Mouse (Mus musculus): ENCODE measurements around the gene Gdpd5.

Gene Gdpd5

GRCm38 (mm10) chr7:99469680-99470405 is 88.6 kb downstream of the Gdpd5 start:
- in situ Hi-C loops (cut with MboI, MseI), result loop anchor here (5.0 kb wide), 1 partner anchor 288 kb away; the partner anchor contains the start of gene Dgat2

GRCm38 (mm10) chr7:99471578-99471977 is 90.4 kb downstream of the Gdpd5 start:
- in situ Hi-C loops (cut with MboI, MseI), result no loop called here

GRCm38 (mm10) chr7:99473638-99474407 is 92.6 kb downstream of the Gdpd5 start:
- in situ Hi-C loops (cut with MboI, MseI), result no loop called here

GRCm38 (mm10) chr7:99474836-99475561 is 93.8 kb downstream of the Gdpd5 start:
- in situ Hi-C loops (cut with MboI, MseI), result no loop called here

GRCm38 (mm10) chr7:99475562-99475911 is 94.3 kb downstream of the Gdpd5 start:
- in situ Hi-C loops (cut with MboI, MseI), result no loop called here

- in situ Hi-C loops (cut with MboI, MseI), result no loop called here
Measured at GRCm38 (mm10) chr7:99476558-99477114, 95.4 kb downstream of the Gdpd5 start.

GRCm38 (mm10) chr7:99477235-99477634 is 96.0 kb downstream of the Gdpd5 start:
- in situ Hi-C loops (cut with MboI, MseI), result no loop called here

GRCm38 (mm10) chr7:99482637-99483036 is 101.4 kb downstream of the Gdpd5 start:
- in situ Hi-C loops (cut with MboI, MseI), result no loop called here

GRCm38 (mm10) chr7:99483271-99483923 is 102.2 kb downstream of the Gdpd5 start, which contains the start of gene Rps3:
Gene Rps3, minus strand, starts transcription at chr7:99483738.
- in situ Hi-C loops (cut with MboI, MseI), result no loop called here

- in situ Hi-C loops (cut with MboI, MseI), result no loop called here
Measured at GRCm38 (mm10) chr7:99483924-99484319, 102.7 kb downstream of the Gdpd5 start.

- in situ Hi-C loops (cut with MboI, MseI), result loop anchor here (5.0 kb wide), 1 partner anchor 58 kb away; no protein-coding TSS in a partner anchor
Measured at GRCm38 (mm10) chr7:99484679-99485078, 103.5 kb downstream of the Gdpd5 start.

- in situ Hi-C loops (cut with MboI, MseI), result loop anchor here (5.0 kb wide), 1 partner anchor 53 kb away; no protein-coding TSS in a partner anchor
Measured at GRCm38 (mm10) chr7:99489708-99490107, 108.5 kb downstream of the Gdpd5 start.

GRCm38 (mm10) chr7:99499128-99499527 is 117.9 kb downstream of the Gdpd5 start:
- in situ Hi-C loops (cut with MboI, MseI), result no loop called here

GRCm38 (mm10) chr7:99500201-99500600 is 119.0 kb downstream of the Gdpd5 start:
- in situ Hi-C loops (cut with MboI, MseI), result loop anchor here (5.0 to 10.0 kb wide), 2 partner anchors 87 to 295 kb away; no protein-coding TSS in a partner anchor

- in situ Hi-C loops (cut with MboI, MseI), result loop anchor here (5.0 to 10.0 kb wide), 2 partner anchors 87 to 294 kb away; no protein-coding TSS in a partner anchor
Measured at GRCm38 (mm10) chr7:99500655-99501054, 119.4 kb downstream of the Gdpd5 start.

GRCm38 (mm10) chr7:99501148-99501547 is 119.9 kb downstream of the Gdpd5 start:
- in situ Hi-C loops (cut with MboI, MseI), result loop anchor here (5.0 to 10.0 kb wide), 2 partner anchors 86 to 294 kb away; no protein-coding TSS in a partner anchor

GRCm38 (mm10) chr7:99504556-99504955 is 123.3 kb downstream of the Gdpd5 start:
- in situ Hi-C loops (cut with MboI, MseI), result loop anchor here (5.0 to 10.0 kb wide), 2 partner anchors 83 to 290 kb away; no protein-coding TSS in a partner anchor

GRCm38 (mm10) chr7:99508187-99508586 is 127.0 kb downstream of the Gdpd5 start:
- in situ Hi-C loops (cut with MboI, MseI), result loop anchor here (10.0 kb wide), 1 partner anchor 287 kb away; no protein-coding TSS in a partner anchor

- in situ Hi-C loops (cut with MboI, MseI), result no loop called here
Measured at GRCm38 (mm10) chr7:99510087-99510501, 128.9 kb downstream of the Gdpd5 start.
